Mouse (Mus musculus) thymus, adult 2 months (tissue): ENCODE data around the gene Heatr5a. TPM values are rescaled to one million over a fixed set of nuclear protein-coding genes. Genes with fewer than 3 reads are reported as not detected.

Experiments
- DNase-seq: peaks from one replicate; pipeline ENCODE4 v3.0.0; 2021
- H3K27ac ChIP-seq: fragments of 200-500 bp; 2 replicates; pipeline ENCODE4 v1.5.1; 2012; ENCODE audit warnings: low read length, control low read depth; ENCODE audit not compliant: control insufficient read depth, insufficient read depth
- H3K27me3 ChIP-seq: fragments of 200-500 bp; 2 replicates; pipeline ENCODE4 v1.6.1; 2012; ENCODE audit warnings: mild to moderate bottlenecking, low read length, moderate library complexity, mixed read lengths; ENCODE audit not compliant: control insufficient read depth, insufficient read depth
- H3K36me3 ChIP-seq: fragments of 200-500 bp; 2 replicates; pipeline ENCODE4 v1.6.1; 2012; ENCODE audit warnings: mild to moderate bottlenecking, low read length, moderate library complexity; ENCODE audit not compliant: control insufficient read depth, insufficient read depth
- H3K4me1 ChIP-seq: fragments of 200-500 bp; replicated peaks from 2 replicates; pipeline ENCODE4 v1.6.1; 2012; ENCODE audit warnings: low read length; ENCODE audit not compliant: control insufficient read depth, insufficient read depth
- H3K4me3 ChIP-seq: fragments of 200-500 bp; 2 replicates; pipeline ENCODE4 v1.5.1; 2012; ENCODE audit warnings: mild to moderate bottlenecking, low read length, control low read depth, moderate library complexity; ENCODE audit not compliant: control insufficient read depth, insufficient read depth
- CTCF ChIP-seq: fragments of 200-500 bp; IDR thresholded peaks from 2 replicates; pipeline ENCODE4 v1.5.1; 2012; ENCODE audit warnings: mild to moderate bottlenecking, control low read depth, low read length, moderate library complexity, borderline replicate concordance; ENCODE audit not compliant: control insufficient read depth, poor library complexity, insufficient read depth; ENCODE audit errors: extremely low read depth
- POLR2A ChIP-seq: fragments of 200-500 bp; IDR thresholded peaks from 2 replicates; pipeline ENCODE4 v1.6.1; 2012; ENCODE audit warnings: mild to moderate bottlenecking, low read length, control low read depth, moderate library complexity; ENCODE audit not compliant: control insufficient read depth, poor library complexity, insufficient read depth; ENCODE audit errors: extremely low read depth
- WGBS: fragments of 180-500 bp; shearing (Covaris S2); methylation state at CpG from one replicate; pipeline ENCODE4 v1.1.7; 2018; 5-methylcytosine and 5-hydroxymethylcytosine counted together
- polyA plus RNA-seq: library from polyadenylated mRNA; depleted of rRNA; stranded (reverse); fragments of >200 nt; gene quantifications from 2 replicates; pipeline ENCODE4 v1.2.3, GENCODE M21; 2012; rRNA removed

The Heatr5a gene
- polyA plus RNA-seq, 1 experiment, result 39.9 TPM

- peaks cover 4% of the 10 kb centered on the region for H3K4me1 ChIP-seq
- no peaks in the 10 kb centered on the region for H3K36me3 ChIP-seq
- no peaks in the 10 kb centered on the region for H3K27me3 ChIP-seq
- H3K4me3 ChIP-seq, result no peak overlapping the region
- DNase-seq, result no peak
- TF ChIP-seq POLR2A (no peak), CTCF (no peak)
- WGBS, result 93% methylated on average over 3 of the region's 3 CpGs
- no peak overlapping the region for H3K27ac ChIP-seq
Measured at GRCm38 (mm10) chr12:51831296-51831695, 139.8 kb downstream of the Heatr5a start.

- no peak overlapping the region for H3K27ac ChIP-seq
- peaks cover 4% of the 10 kb centered on the region for H3K4me1 ChIP-seq
- H3K36me3 ChIP-seq, result no peaks in the 10 kb centered on the region
- H3K4me3 ChIP-seq, result no peak overlapping the region
- no peak for DNase-seq
- no peaks in the 10 kb centered on the region for H3K27me3 ChIP-seq
- WGBS, result 81% methylated on average over 1 of the region's 1 CpGs
- TF ChIP-seq CTCF (no peak), POLR2A (no peak)
Measured at GRCm38 (mm10) chr12:51830671-51831070, 140.4 kb downstream of the Heatr5a start.

DNA sequence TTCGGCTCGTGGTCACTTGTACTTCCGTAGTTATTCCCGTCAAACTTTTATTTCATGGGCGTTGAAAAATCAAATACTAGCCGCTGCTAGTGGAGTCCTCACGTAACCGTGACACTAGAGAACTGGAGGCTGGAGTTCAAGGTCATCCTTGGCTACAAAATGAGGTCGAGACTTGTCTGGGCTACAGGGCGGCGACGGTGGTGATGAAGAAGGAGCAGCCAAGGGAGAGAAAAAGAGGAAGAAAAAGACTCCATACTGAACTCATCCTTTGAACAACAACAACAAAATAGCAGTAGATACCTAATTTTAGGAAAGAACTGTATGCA is 141.1 kb downstream of the Heatr5a start:
- H3K4me1 ChIP-seq, result peaks cover 4% of the 10 kb centered on the region
- DNase-seq, result no peak

DNA sequence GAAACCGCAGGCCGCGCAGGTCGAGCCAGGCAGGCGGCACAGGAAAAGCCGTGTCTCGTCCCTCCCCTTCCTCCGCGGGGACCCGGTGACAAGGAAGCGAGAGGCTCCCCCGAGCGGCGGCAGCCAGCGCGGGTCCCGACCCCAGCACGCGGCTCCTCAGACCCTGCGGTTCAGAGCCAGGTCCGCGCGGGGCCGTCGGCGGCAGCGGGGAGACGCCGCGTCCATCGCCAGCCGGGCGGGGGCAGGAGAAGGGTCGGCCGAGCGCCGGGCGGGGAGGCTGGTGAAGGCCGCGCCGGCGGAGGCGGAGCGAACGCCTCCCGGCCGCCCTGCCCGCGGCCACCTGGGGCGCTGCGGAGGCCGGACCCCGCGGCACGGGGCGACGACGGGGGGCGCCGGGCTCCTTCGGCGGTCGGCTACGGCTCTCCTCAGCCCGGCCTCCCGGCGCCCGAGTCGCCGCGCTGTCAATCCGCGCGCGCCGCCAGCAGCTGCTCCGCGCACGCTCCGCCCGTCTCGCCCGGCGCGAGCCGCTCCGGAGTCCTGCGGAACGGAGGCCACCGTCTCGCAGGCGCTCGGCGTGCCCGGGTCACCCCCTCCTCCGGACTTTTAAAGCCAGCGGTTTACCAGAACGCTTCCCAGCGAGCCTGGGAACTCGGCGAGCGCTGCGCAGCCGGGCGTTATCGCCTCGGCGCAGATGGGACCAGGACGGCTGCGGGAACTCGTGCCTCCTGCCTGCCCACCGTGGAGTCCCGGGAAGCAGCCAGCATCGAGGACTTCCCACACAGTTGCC is 141.6 kb downstream of the Heatr5a start, which contains the start of gene Hectd1:
Gene Hectd1, minus strand, starts transcription at position 247 of the 787 bp plus-strand sequence.
- under 1% methylated on average over 113 of the region's 114 CpGs for WGBS
- TF ChIP-seq CTCF, result peak; percentile 64; the same call in 1 of the 2 replicates
- peak; percentile 68; the same call in 1 of the 2 replicates for TF ChIP-seq POLR2A
- peak within 1 kb of the TSS; percentile 82 for H3K4me3 ChIP-seq
- no peaks in the 10 kb centered on the region for H3K27me3 ChIP-seq
- H3K27ac ChIP-seq, result peak within 1 kb of the TSS; percentile 60
- H3K36me3 ChIP-seq, result no peaks in the 10 kb centered on the region
- DNase-seq, result peak; percentile 87
- peaks cover 4% of the 10 kb centered on the region for H3K4me1 ChIP-seq

More for the DNA sequence above, 141.1 kb downstream of the Heatr5a start:
- TF ChIP-seq POLR2A, result no peak
- no peak for TF ChIP-seq CTCF
- H3K27ac ChIP-seq, result peak overlapping the region; percentile 60; the same call in 1 of the 2 replicates
- H3K4me3 ChIP-seq, result peak overlapping the region; percentile 82
- H3K36me3 ChIP-seq, result no peaks in the 10 kb centered on the region
- no peaks in the 10 kb centered on the region for H3K27me3 ChIP-seq
- 1% methylated on average over 12 of the region's 12 CpGs for WGBS

- H3K27me3 ChIP-seq, result no peaks in the 10 kb centered on the region
- under 1% methylated on average over 66 of the region's 66 CpGs for WGBS
- TF ChIP-seq POLR2A, result no peak; the same call in 1 of the 2 replicates
- TF ChIP-seq CTCF, result no peak
- peak overlapping the region; percentile 82 for H3K4me3 ChIP-seq
- H3K27ac ChIP-seq, result peak overlapping the region; percentile 50
- H3K36me3 ChIP-seq, result peaks cover 4% of the 10 kb centered on the region
- peak; percentile 77 for DNase-seq
- H3K4me1 ChIP-seq, result peaks cover 4% of the 10 kb centered on the region
Measured at GRCm38 (mm10) chr12:51828716-51829289, 142.3 kb downstream of the Heatr5a start.

- Histone ChIP-seq H3K36me3 (peaks cover 4% of the 10 kb centered on the region), H3K27ac (peak overlapping the region; percentile 50), H3K4me3 (peak overlapping the region; percentile 82), H3K27me3 (no peaks in the 10 kb centered on the region), H3K4me1 (peaks cover 4% of the 10 kb centered on the region)
- WGBS, result 5% methylated on average over 6 of the region's 6 CpGs
- no peak for DNase-seq
- TF ChIP-seq CTCF (no peak), POLR2A (no peak)
Measured at GRCm38 (mm10) chr12:51827958-51828650, 143.0 kb downstream of the Heatr5a start.

Other genes starting within 250 kb of the Heatr5a start
- 27.7 and 29.6 TPM in 2 replicates for gene Hectd1, start 141.8 kb downstream of the Heatr5a start, polyA plus RNA-seq
- gene Dtd2, start 35.2 kb upstream of the Heatr5a start, polyA plus RNA-seq, result 3.6 and 5.6 TPM in 2 replicates
- 0.66 and 1.2 TPM in 2 replicates for gene Gpr33, start 56.7 kb upstream of the Heatr5a start, polyA plus RNA-seq
- gene Nubpl, start 126.4 kb upstream of the Heatr5a start, polyA plus RNA-seq, result 0.84 and 0.89 TPM in 2 replicates